Mouse (Mus musculus) erythroblast, adult 5-6 weeks (primary cell): ENCODE measurements around the gene Nxph1. TPM values are rescaled to one million over a fixed set of nuclear protein-coding genes. Genes with fewer than 3 reads are reported as not detected.

ENCODE experiments used
- ATAC-seq: replicated peaks from 2 replicates; pipeline ENCODE4 v1.8.0; 2016; ENCODE audit warnings: moderate number of reproducible peaks, mild to moderate bottlenecking, moderate TSS enrichment, inconsistent platforms; ENCODE audit not compliant: poor library complexity, low FRiP score, severe bottlenecking
- total RNA-seq, 2 experiments: library from RNA; stranded (forward) in 1 of 2; stranded (reverse) in 1 of 2; fragments of 150-400 nt in 1 of 2; fragments of 200-764, 138-1000 nt in 1 of 2; gene quantifications; 2 replicates each; pipeline versions ENCODE4 v1.2.3 to v1.2.4; 2015 to 2017; ENCODE audit warnings: low replicate concordance in 2 of 2

Nxph1 gene
- total RNA-seq, 2 experiments from 2014 or later: not detected

- no peak for ATAC-seq
Observed at GRCm38 (mm10) chr6:9083851-9084250, 135.6 kb downstream of the Nxph1 start.

- no peak for ATAC-seq
Observed at GRCm38 (mm10) chr6:9097345-9097744, 149.1 kb downstream of the Nxph1 start.

GRCm38 (mm10) chr6:9107366-9107765, 159.1 kb downstream of the Nxph1 start:
- no peak for ATAC-seq

- ATAC-seq: no peak
Observed at GRCm38 (mm10) chr6:9119136-9119535, 170.9 kb downstream of the Nxph1 start.

- no peak for ATAC-seq
Observed at GRCm38 (mm10) chr6:9124321-9124914, 176.2 kb downstream of the Nxph1 start.

- no peak for ATAC-seq
Observed at GRCm38 (mm10) chr6:9133589-9134279, 185.5 kb downstream of the Nxph1 start.

- ATAC-seq: no peak
Observed at GRCm38 (mm10) chr6:9147966-9148365, 199.7 kb downstream of the Nxph1 start.

- no peak for ATAC-seq
Observed at GRCm38 (mm10) chr6:9149791-9150190, 201.6 kb downstream of the Nxph1 start.

GRCm38 (mm10) chr6:9159191-9159590, 211.0 kb downstream of the Nxph1 start:
- no peak for ATAC-seq

- no peak for ATAC-seq
Observed at GRCm38 (mm10) chr6:9182477-9182876, 234.2 kb downstream of the Nxph1 start.

- ATAC-seq: no peak
Observed at GRCm38 (mm10) chr6:9210730-9211129, 262.5 kb downstream of the Nxph1 start.

GRCm38 (mm10) chr6:9220724-9221453, 272.7 kb downstream of the Nxph1 start:
- ATAC-seq: no peak

- ATAC-seq: no peak
Observed at GRCm38 (mm10) chr6:9234802-9235201, 286.6 kb downstream of the Nxph1 start.

GRCm38 (mm10) chr6:9267998-9268397, 319.8 kb downstream of the Nxph1 start:
- no peak for ATAC-seq

Other genes starting within 250 kb of the Nxph1 start
- gene Ica1, start 169.9 kb upstream of the Nxph1 start, total RNA-seq (2015; ENCODE audit: low replicate concordance): 6.7 and 6.9 TPM in 2 replicates
- 7.1 and 8.8 TPM in 2 replicates for gene Ica1, start 169.9 kb upstream of the Nxph1 start, total RNA-seq (2017; ENCODE audit: low replicate concordance)